Mouse (Mus musculus) myocyte (in vitro differentiated cells): ENCODE measurements around the gene Tac2. TPM values are rescaled to one million over a fixed set of nuclear protein-coding genes. Genes with fewer than 3 reads are reported as not detected.

Source experiments
- H3K27me3 ChIP-seq: one replicate; pipeline ENCODE4 v1.6.1; 2011; ENCODE audit not compliant: control insufficient read depth, insufficient read depth, insufficient read length
- H3K36me3 ChIP-seq: one replicate; pipeline ENCODE4 v1.6.1; 2011; ENCODE audit not compliant: control insufficient read depth, insufficient read depth
- H3K4me2 ChIP-seq: one replicate; pipeline ENCODE4 v1.6.1; 2011; ENCODE audit warnings: low read depth, control low read depth
- H3K4me3 ChIP-seq: one replicate; pipeline ENCODE4 v1.5.1; 2011; ENCODE audit warnings: mild to moderate bottlenecking, control low read depth, moderate library complexity
- H3K79me2 ChIP-seq: one replicate; pipeline ENCODE4 v1.6.1; 2011; ENCODE audit not compliant: control insufficient read depth, insufficient read depth
- H3ac ChIP-seq: one replicate; pipeline ENCODE4 v1.6.1; 2011; ENCODE audit not compliant: control insufficient read depth, insufficient read length
- CEBPB ChIP-seq: IDR thresholded peaks from 2 replicates; pipeline ENCODE4 v1.6.1; 2011; ENCODE audit warnings: mild to moderate bottlenecking, moderate library complexity; ENCODE audit not compliant: poor library complexity, insufficient read depth, severe bottlenecking
- E2F4 ChIP-seq: IDR thresholded peaks from one replicate; pipeline ENCODE4 v1.6.1; 2011; ENCODE audit warnings: mild to moderate bottlenecking, control low read depth, moderate library complexity; ENCODE audit not compliant: insufficient read depth
- MAX ChIP-seq: IDR thresholded peaks from one replicate; pipeline ENCODE4 v1.6.1; 2011; ENCODE audit warnings: low read depth, mild to moderate bottlenecking, control low read depth
- MYOD1 ChIP-seq, 3 experiments: IDR thresholded peaks; one replicate each; pipeline ENCODE4 v1.6.1; 2011; ENCODE audit warnings: control low read depth in 2 of 3, low read depth in 2 of 3, mild to moderate bottlenecking in 2 of 3, moderate library complexity in 1 of 3; ENCODE audit not compliant: insufficient read length in 2 of 3, control insufficient read depth in 1 of 3
- MYOG ChIP-seq, 3 experiments: IDR thresholded peaks; one replicate each; pipeline ENCODE4 v1.6.1; 2011; ENCODE audit warnings: control low read depth in 2 of 3, low read depth in 2 of 3, mild to moderate bottlenecking in 2 of 3; ENCODE audit not compliant: insufficient read length in 2 of 3, control insufficient read depth in 1 of 3, insufficient read depth in 1 of 3
- POLR2A ChIP-seq: IDR thresholded peaks from one replicate; pipeline ENCODE4 v1.6.1; 2011; ENCODE audit warnings: low read depth, mild to moderate bottlenecking, control low read depth, moderate library complexity; ENCODE audit not compliant: insufficient read length
- POLR2AphosphoS2 ChIP-seq: IDR thresholded peaks from one replicate; pipeline ENCODE4 v1.6.1; 2011; ENCODE audit warnings: low read depth, control low read depth; ENCODE audit not compliant: insufficient read length
- REST ChIP-seq: IDR thresholded peaks from one replicate; pipeline ENCODE4 v1.6.1; 2011; ENCODE audit warnings: mild to moderate bottlenecking, control low read depth, moderate library complexity; ENCODE audit not compliant: insufficient read depth, insufficient read length
- SRF ChIP-seq: IDR thresholded peaks from one replicate; pipeline ENCODE4 v1.6.1; 2011; ENCODE audit warnings: low read depth; ENCODE audit not compliant: control insufficient read depth, insufficient read length
- TCF12 ChIP-seq: IDR thresholded peaks from one replicate; pipeline ENCODE4 v1.6.1; 2011; ENCODE audit warnings: mild to moderate bottlenecking, control low read depth; ENCODE audit not compliant: poor library complexity, insufficient read depth, severe bottlenecking
- TCF3 ChIP-seq: IDR thresholded peaks from one replicate; pipeline ENCODE4 v1.6.1; 2011; ENCODE audit warnings: low read depth, control low read depth; ENCODE audit not compliant: insufficient read length
- USF1 ChIP-seq: IDR thresholded peaks from one replicate; pipeline ENCODE4 v1.6.1; 2011; ENCODE audit warnings: low read depth, mild to moderate bottlenecking, control low read depth, moderate library complexity
- polyA plus RNA-seq: library from polyadenylated mRNA; unstranded; fragments of >200 nt; fragmentation: generic; extraction: Trizol; gene quantifications from one replicate; pipeline ENCODE4 v1.2.1, GENCODE M21; 2012; ENCODE audit warnings: missing spikeins

The Tac2 gene
- polyA plus RNA-seq, 1 experiment: 0.18 TPM

GRCm38 (mm10) chr10:127695775-127696174, 28.5 kb upstream of the Tac2 start:
- Histone ChIP-seq H3K4me3 (no peak overlapping the region), H3K36me3 (peaks cover 4% of the 10 kb centered on the region), H3K79me2 (no peaks in the 10 kb centered on the region), H3K4me2 (no peak overlapping the region), H3K27me3 (no peaks in the 10 kb centered on the region), H3ac (no peak overlapping the region)
- TF ChIP-seq MYOD1 (IDR thresholded peaks at IDR 0.05; ENCODE audit: control insufficient read depth in 1 of 3, insufficient read length in 2 of 3, low read depth in 2 of 3) (no peak), E2F4 (no peak), USF1 (no peak), REST (no peak), CEBPB (no peak), TCF12 (no peak), MYOG (IDR thresholded peaks at IDR 0.05; ENCODE audit: control insufficient read depth in 1 of 3, insufficient read depth in 1 of 3, insufficient read length in 2 of 3, low read depth in 2 of 3) (no peak), TCF3 (no peak), POLR2AphosphoS2 (no peak), MAX (no peak), SRF (no peak), POLR2A (no peak)

- Histone ChIP-seq H3K27me3 (no peaks in the 10 kb centered on the region), H3ac (no peak overlapping the region), H3K79me2 (no peaks in the 10 kb centered on the region), H3K4me3 (no peak overlapping the region), H3K4me2 (no peak overlapping the region), H3K36me3 (peaks cover 4% of the 10 kb centered on the region)
- TF ChIP-seq USF1: no peak
- TF ChIP-seq MAX: no peak
- no peak for TF ChIP-seq SRF
- no peak for TF ChIP-seq E2F4
- TF ChIP-seq CEBPB: no peak
- TF ChIP-seq MYOG (IDR thresholded peaks at IDR 0.05; ENCODE audit: control insufficient read depth in 1 of 3, insufficient read depth in 1 of 3, insufficient read length in 2 of 3, low read depth in 2 of 3): no peak
- no peak for TF ChIP-seq REST
- no peak for TF ChIP-seq TCF12
- no peak for TF ChIP-seq POLR2A
- TF ChIP-seq POLR2AphosphoS2: no peak
- no peak for TF ChIP-seq MYOD1 (IDR thresholded peaks at IDR 0.05; ENCODE audit: control insufficient read depth in 1 of 3, insufficient read length in 2 of 3, low read depth in 2 of 3)
- no peak for TF ChIP-seq TCF3
Observed at GRCm38 (mm10) chr10:127698966-127699365, 25.3 kb upstream of the Tac2 start.

- no peak overlapping the region for H3K4me2 ChIP-seq
- H3ac ChIP-seq: no peak overlapping the region
- no peaks in the 10 kb centered on the region for H3K36me3 ChIP-seq
- no peaks in the 10 kb centered on the region for H3K79me2 ChIP-seq
- H3K27me3 ChIP-seq: no peaks in the 10 kb centered on the region
- H3K4me3 ChIP-seq: no peak overlapping the region
- TF ChIP-seq REST (peak; percentile 90), USF1 (no peak)
Observed at GRCm38 (mm10) chr10:127703299-127703698, 21.0 kb upstream of the Tac2 start.

GRCm38 (mm10) chr10:127704293-127704692, 20.0 kb upstream of the Tac2 start:
- no peak overlapping the region for H3ac ChIP-seq
- H3K36me3 ChIP-seq: no peaks in the 10 kb centered on the region
- peak in 1 of 3 experiments; percentile 49 for TF ChIP-seq MYOG (IDR thresholded peaks at IDR 0.05; ENCODE audit: control insufficient read depth in 1 of 3, insufficient read depth in 1 of 3, insufficient read length in 2 of 3, low read depth in 2 of 3)
- no peak for TF ChIP-seq USF1
- peak in 1 of 3 experiments; percentile 72 for TF ChIP-seq MYOD1 (IDR thresholded peaks at IDR 0.05; ENCODE audit: control insufficient read depth in 1 of 3, insufficient read length in 2 of 3, low read depth in 2 of 3)
- H3K4me3 ChIP-seq: no peak overlapping the region
- no peaks in the 10 kb centered on the region for H3K79me2 ChIP-seq
- no peak overlapping the region for H3K4me2 ChIP-seq
- no peaks in the 10 kb centered on the region for H3K27me3 ChIP-seq

- no peak for TF ChIP-seq USF1
- TF ChIP-seq MYOD1 (IDR thresholded peaks at IDR 0.05; ENCODE audit: control insufficient read depth in 1 of 3, insufficient read length in 2 of 3, low read depth in 2 of 3): no peak
- no peak for TF ChIP-seq MYOG (IDR thresholded peaks at IDR 0.05; ENCODE audit: control insufficient read depth in 1 of 3, insufficient read depth in 1 of 3, insufficient read length in 2 of 3, low read depth in 2 of 3)
- TF ChIP-seq POLR2A: no peak
- no peak for TF ChIP-seq SRF
- no peak for TF ChIP-seq REST
- TF ChIP-seq MAX: no peak
- TF ChIP-seq TCF12: no peak
- TF ChIP-seq E2F4: no peak
- TF ChIP-seq CEBPB: no peak
- TF ChIP-seq POLR2AphosphoS2: no peak
- TF ChIP-seq TCF3: no peak
- no peak within 1 kb of the TSS for H3K4me2 ChIP-seq
- no peaks in the 10 kb centered on the region for H3K79me2 ChIP-seq
- H3ac ChIP-seq: no peak within 1 kb of the TSS
- H3K4me3 ChIP-seq: no peak within 1 kb of the TSS
- H3K27me3 ChIP-seq: no peaks in the 10 kb centered on the region
- no peaks in the 10 kb centered on the region for H3K36me3 ChIP-seq
Observed at GRCm38 (mm10) chr10:127704766-127705220, 19.5 kb upstream of the Tac2 start, which contains the start of gene Myo1a. Gene Myo1a (plus strand): TSS chr10:127705170.
